Mouse (Mus musculus) cerebellum, adult 11-12 months (tissue): Measurements from ENCODE around the gene Vsx1.

Experiments
- DNase-seq: peaks from one replicate; pipeline ENCODE4 v3.0.0; 2022

The Vsx1 gene

DNA sequence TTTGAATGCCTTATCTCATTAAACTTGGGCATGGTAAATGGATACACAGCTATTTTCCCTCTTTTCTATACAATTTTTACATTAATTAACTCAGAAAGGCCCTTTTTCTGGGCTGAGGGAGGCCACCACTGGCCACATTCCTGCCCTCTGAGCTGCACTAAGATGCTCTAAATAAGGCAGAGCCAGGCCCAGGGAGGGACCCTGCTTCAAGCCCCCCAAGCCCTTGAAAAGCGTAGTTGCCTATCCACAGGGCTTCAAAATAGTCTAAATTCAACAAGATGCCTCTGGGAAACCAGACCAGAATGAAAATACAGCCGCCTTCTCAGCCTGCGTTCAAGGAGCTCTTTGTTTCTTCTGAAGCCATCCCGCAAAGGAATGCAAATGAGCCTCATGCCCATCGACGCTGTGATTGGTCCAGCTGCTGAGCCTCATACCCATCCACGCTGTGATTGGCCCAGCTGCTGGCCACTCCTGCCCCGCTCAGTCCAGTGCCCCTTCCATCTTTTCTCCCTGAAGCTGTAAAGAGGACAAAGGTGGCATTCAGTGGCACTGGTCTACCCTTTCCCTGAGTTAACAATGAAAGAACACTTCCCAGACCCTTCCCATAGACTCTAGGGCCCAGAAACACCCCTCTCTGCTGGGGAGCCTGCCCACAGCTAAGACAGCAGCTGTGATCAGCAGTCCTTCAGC lies 45.3 kb downstream of the Vsx1 start:
- peak; percentile 46 for DNase-seq

DNA sequence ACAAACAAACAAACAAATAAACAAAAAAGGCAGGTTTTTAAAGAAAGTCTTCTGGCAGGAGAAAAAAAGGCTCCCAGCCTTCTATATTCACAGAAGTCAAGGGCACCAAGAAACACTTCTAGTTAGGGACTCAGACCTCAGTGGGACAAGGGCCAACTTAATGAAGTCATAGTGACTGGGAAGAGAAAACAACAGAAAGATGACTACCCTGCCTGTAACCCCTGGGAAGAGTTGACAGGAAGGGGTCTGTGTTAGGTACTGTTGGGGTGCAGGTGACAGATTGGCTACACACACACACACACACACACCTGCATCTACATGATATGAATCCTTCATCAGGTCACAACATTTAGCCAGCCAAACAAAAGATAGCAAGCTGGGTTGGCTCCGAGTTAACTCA lies 46.0 kb downstream of the Vsx1 start:
- DNase-seq: no peak

DNA sequence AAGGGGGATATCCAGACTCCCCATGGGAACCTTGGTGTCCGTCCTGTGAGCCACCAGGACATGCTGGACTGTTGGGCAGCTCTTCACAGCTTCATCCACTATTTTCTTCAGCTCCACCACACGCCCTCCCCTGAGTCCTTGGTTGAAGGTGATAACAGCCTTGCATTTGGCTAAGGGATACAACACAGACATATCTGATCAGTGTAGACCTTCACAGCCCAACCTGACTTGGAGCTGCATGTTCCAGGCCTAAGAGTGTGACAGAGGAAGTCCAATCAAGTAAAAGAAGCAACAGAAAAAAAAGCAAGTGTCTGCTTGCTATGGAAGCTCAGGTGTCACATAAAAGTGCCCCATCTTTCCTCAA lies 50.8 kb downstream of the Vsx1 start:
- DNase-seq: no peak

DNA sequence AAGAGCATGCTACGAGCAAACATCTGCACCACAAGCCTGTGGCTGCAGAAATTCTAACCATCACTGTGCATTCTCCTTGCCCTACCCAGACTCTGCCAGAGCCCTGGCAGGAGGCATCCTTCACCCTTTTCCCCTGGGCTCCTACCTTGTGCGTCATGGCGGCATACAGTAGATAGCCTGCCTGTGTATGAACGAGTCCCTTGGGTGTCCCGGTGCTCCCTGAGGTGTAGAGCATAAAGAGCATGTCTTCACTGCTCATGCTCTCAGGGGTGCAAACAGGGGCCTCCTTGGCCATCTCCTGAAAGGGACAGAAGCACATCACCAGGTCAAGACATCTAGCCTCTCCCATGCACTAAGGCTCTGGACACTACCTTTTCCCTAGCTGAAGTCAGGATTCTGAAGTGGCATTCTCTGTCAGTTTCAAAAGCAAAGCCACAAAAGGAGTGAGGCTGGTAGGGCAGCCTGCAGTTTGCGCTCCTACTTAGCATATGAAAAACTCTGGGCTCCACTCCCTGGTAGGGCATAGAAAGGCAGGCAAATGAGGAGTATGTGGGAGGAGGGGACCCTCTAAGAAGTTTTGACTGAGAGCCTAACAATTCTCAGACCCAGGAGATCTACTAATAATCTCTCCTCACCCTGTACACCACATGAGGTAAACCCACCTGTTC lies 51.3 kb downstream of the Vsx1 start:
- DNase-seq: no peak

DNA sequence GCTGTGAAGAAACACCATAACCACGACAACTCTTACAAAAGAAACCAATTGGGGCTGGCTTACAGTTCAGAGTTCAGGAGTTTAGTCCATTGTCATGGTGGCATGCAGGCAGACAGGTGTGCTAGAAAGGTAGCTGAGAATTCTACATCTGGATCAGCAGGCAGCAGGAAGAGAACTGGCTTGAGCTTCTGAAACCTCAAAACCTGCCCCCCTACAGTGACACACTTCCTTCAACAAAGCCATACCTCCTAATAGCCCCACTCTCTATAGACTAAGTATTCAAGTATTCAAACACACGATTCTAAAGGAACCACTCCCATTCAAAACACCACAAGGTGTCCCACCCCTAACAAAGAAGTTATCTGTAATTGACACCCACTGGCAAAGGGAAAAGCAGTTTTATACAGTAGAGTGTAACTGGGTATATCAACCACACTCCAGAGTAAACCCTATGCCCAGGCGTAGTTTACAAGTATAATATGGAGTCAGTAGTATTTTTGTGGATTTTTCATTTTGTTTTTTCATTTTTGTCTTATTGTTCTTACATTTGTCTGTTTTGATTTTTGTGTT lies 53.2 kb downstream of the Vsx1 start:
- DNase-seq: no peak
